Mouse (Mus musculus) intestine, postnatal 0 days (tissue): ENCODE measurements around the gene Chka. TPM values are rescaled to one million over a fixed set of nuclear protein-coding genes. Genes with fewer than 3 reads are reported as not detected.

Experiments
- ATAC-seq: fragments of 200-750 bp; cut with Nextera tagmentation; 2 replicates; pipeline ENCODE4 v1.8.0; 2017; ENCODE audit warnings: mild to moderate bottlenecking, moderate TSS enrichment, moderate library complexity
- H3K27ac ChIP-seq: fragments of 300-500 bp; sonication (generic); 2 replicates; pipeline ENCODE4 v1.5.1; 2014; ENCODE audit warnings: mild to moderate bottlenecking, low read depth, low read length, moderate library complexity
- H3K27me3 ChIP-seq: fragments of 300-500 bp; sonication (generic); replicated peaks from 2 replicates; pipeline ENCODE4 v1.6.1; 2014; ENCODE audit warnings: low read length, mixed read lengths; ENCODE audit not compliant: control insufficient read depth, insufficient read depth
- H3K36me3 ChIP-seq: fragments of 300-500 bp; sonication (generic); 2 replicates; pipeline ENCODE4 v1.6.1; 2014; ENCODE audit warnings: mild to moderate bottlenecking, moderate library complexity; ENCODE audit not compliant: control insufficient read depth, insufficient read depth
- H3K4me1 ChIP-seq: fragments of 300-500 bp; sonication (generic); replicated peaks from 2 replicates; pipeline ENCODE4 v1.6.1; 2014; ENCODE audit warnings: antibody characterized with exemption, low read length, mixed read lengths; ENCODE audit not compliant: control insufficient read depth, insufficient read depth
- H3K4me2 ChIP-seq: fragments of 300-500 bp; sonication (generic); replicated peaks from 2 replicates; pipeline ENCODE4 v1.6.1; 2014; ENCODE audit warnings: low read depth, mild to moderate bottlenecking, moderate library complexity
- H3K4me3 ChIP-seq: fragments of 300-500 bp; sonication (generic); 2 replicates; pipeline ENCODE4 v1.5.1; 2014; ENCODE audit warnings: low read depth, low read length
- H3K9ac ChIP-seq: fragments of 300-500 bp; sonication (generic); 2 replicates; pipeline ENCODE4 v1.6.1; 2014; ENCODE audit warnings: mild to moderate bottlenecking, low read depth, low read length
- H3K9me3 ChIP-seq: fragments of 300-500 bp; sonication (generic); 2 replicates; pipeline ENCODE4 v1.6.1; 2016; ENCODE audit warnings: mixed run types; ENCODE audit not compliant: control insufficient read depth
- CTCF ChIP-seq: sonication (generic); IDR thresholded peaks from 2 replicates; pipeline ENCODE4 v1.5.1; 2016; ENCODE audit warnings: low read depth, mild to moderate bottlenecking, control low read depth, antibody characterized with exemption, moderate library complexity
- WGBS: fragments of 180-500 bp; shearing (Covaris S2); extraction: QIAGEN DNeasy Blood & Tissue Kit; methylation state at CpG from one replicate; pipeline ENCODE4 v1.1.7; 2014; 5-methylcytosine and 5-hydroxymethylcytosine counted together
- polyA plus RNA-seq: library from polyadenylated mRNA; unstranded; fragments of >200 nt; fragmentation: Nextera tagmentation; extraction: Ambion mirVana; gene quantifications from 2 replicates; pipeline ENCODE4 v1.2.1, GENCODE M21; 2015

Gene Chka
- polyA plus RNA-seq, 1 experiment from 2014 or later: 113 TPM

DNA sequence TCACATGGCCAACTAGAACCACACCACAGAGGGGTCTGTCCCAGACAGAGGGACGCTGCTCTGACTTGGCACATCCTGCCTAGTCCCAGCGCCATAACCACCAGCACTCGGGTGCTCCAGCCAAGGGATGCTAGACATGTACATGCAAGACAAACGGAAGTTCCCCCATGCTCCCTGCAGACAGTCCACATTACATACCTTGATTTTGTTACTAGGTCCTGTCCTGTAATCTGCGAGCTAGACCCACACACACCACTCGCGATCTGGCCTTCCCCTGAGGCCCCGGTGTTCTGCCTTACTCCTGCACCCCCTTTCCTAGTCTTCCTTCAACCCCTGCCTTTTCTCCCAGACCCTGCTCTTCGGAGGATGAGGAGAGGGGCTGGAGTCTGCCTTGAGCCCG lies 54.8 kb downstream of the Chka start:
- no peaks in the 10 kb centered on the region for H3K27me3 ChIP-seq
- H3K4me1 ChIP-seq: peaks cover 13% of the 10 kb centered on the region; the same call in 1 of the 2 replicates
- 13% methylated on average over 10 of the region's 10 CpGs for WGBS
- peaks cover 50% of the 10 kb centered on the region for H3K36me3 ChIP-seq
- H3K9me3 ChIP-seq: no peaks in the 10 kb centered on the region
- H3K27ac ChIP-seq: peak overlapping the region; percentile 91
- H3K4me2 ChIP-seq: peak overlapping the region; percentile 75
- no peak for TF ChIP-seq CTCF
- peak overlapping the region; percentile 60 for H3K9ac ChIP-seq
- ATAC-seq: no peak
- H3K4me3 ChIP-seq: peak overlapping the region; percentile 62

DNA sequence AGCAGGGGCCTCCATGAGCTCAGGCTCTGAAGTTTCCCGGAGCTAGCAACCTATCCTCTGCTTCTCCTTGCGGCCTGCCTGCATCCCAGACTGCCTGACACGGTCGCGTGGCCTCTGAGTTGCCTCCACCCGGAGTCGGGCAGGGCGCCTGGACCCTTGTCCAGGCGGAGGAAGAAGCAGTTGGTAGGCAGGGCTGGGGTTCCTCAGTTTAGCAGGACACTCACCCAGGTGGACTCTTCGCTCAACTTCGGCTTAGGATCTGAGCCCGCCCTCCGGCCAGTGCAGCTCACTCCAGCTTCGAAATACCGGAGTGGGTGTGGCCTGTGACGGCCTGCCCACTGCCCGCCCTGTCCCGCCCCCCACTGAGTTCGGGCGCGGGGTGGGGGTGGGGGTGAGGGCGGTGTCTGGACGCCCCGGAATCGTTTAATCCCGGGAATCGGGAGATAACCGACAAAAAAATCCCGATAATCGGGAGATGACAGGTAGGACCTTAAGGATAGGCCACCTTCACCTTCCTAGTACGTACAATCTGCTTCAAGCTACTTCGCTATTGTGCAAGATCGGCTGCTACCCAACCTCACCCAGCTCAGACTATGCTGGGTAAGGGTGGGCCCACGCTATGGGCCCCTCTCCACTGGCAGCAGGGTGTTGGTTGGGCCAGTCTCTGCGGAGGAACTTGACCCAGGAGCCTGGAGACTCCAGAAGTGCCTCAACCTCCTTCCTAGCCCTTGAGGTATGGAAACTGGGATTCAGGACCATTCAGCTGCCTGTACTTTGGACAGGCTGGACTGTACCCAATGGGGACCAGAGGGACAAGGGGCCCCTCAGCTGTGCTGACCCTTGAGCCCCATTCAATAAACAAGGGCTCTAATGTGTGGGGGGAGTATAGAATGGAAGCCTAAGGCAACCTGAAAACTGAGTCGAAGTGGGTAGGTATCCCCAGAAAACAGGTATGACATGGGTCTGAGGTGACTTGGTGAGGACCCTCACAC lies 55.5 kb downstream of the Chka start, which contains the start of gene Tcirg1:
Gene Tcirg1 (minus strand): TSS at position 339 of the 992 bp plus-strand sequence.
- 3% methylated on average over 36 of the region's 36 CpGs for WGBS
- H3K36me3 ChIP-seq: peaks cover 45% of the 10 kb centered on the region
- ATAC-seq: peak; percentile 84

DNA sequence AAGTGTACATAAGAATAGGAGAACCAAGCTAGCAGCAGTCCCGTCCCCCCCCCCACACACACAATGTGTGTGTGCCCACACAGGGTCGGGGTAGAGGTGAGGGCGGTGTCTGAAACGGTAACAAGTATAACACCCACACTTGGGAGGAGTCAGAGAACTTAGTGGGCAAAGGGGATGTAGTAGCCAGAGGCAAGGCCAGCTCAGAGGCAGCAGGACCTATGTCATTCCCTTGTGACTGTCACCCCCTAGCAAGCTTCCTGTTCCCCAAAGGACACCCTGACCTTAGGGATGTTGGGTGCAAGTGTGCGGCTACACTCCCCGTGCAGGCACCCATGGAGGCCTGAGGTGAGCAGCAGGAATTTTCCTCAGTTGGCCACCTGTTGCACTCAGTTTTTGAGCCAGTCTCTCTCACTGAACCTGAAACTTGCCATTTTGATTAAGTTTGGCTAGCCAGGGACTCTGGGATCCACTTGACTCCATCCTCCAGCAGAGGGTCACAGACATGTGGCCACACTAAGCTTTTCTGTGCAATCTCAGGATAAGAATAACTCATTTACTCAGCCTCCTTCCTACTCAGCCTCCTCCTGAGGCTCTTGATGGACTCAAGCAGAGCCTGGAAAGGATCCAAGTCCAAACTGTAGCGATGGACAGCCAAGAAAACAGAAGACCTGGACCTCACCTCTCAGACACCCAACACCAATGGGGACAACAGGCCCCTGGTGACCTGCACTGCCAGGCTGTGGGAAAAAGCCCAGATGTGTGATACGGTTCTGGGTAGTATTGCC lies 56.5 kb downstream of the Chka start:
- H3K27me3 ChIP-seq: no peaks in the 10 kb centered on the region
- peaks cover 17% of the 10 kb centered on the region; the same call in 1 of the 2 replicates for H3K4me1 ChIP-seq
- no peaks in the 10 kb centered on the region for H3K9me3 ChIP-seq
- WGBS: 59% methylated on average over 8 of the region's 8 CpGs
- no peak for ATAC-seq
- H3K36me3 ChIP-seq: peaks cover 35% of the 10 kb centered on the region
- peak overlapping the region; percentile 75 for H3K4me2 ChIP-seq
- no peak for TF ChIP-seq CTCF
- H3K4me3 ChIP-seq: peak overlapping the region; percentile 62; the same call in 1 of the 2 replicates
- H3K9ac ChIP-seq: 0 out of 2 replicates have a peak overlapping the region, but pooled peaks have one; percentile 60
- H3K27ac ChIP-seq: peak overlapping the region; percentile 91

More for the DNA sequence above, 55.5 kb downstream of the Chka start, which contains the start of gene Tcirg1:
- Histone ChIP-seq H3K27ac (peak within 1 kb of the TSS; percentile 91), H3K4me1 (peaks cover 17% of the 10 kb centered on the region; the same call in 1 of the 2 replicates), H3K9ac (peak within 1 kb of the TSS; percentile 60), H3K9me3 (no peaks in the 10 kb centered on the region), H3K4me3 (peak within 1 kb of the TSS; percentile 62), H3K4me2 (peak within 1 kb of the TSS; percentile 75), H3K27me3 (no peaks in the 10 kb centered on the region)
- TF ChIP-seq CTCF: no peak

DNA sequence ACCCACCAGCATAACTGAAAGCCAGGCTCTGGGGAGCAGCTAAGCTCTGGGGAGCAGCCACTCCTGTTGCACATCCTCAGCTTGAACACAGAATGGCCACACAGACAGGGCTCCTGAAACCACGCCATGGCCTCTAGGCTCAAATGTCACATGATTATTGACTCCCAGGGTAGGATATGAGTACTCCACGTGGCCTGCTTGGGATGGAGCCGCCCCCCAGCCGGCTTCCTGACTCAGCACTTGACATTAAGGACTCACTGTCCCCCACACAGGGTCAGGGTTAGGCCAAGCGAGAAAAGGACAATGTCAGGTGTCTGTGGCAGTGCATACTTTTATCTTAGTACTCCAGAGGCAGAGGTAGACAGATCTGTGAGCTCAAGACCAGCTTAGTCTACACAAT lies 58.6 kb downstream of the Chka start:
- Histone ChIP-seq H3K27me3 (no peaks in the 10 kb centered on the region), H3K9ac (no peak overlapping the region), H3K4me3 (no peak overlapping the region), H3K4me1 (0 out of 2 replicates have a peak, but pooled peaks cover 22% of the 10 kb centered on the region), H3K4me2 (no peak overlapping the region), H3K36me3 (peaks cover 23% of the 10 kb centered on the region), H3K27ac (no peak overlapping the region), H3K9me3 (no peaks in the 10 kb centered on the region)
- 62% methylated on average over 5 of the region's 5 CpGs for WGBS
- no peak for TF ChIP-seq CTCF
- no peak for ATAC-seq

DNA sequence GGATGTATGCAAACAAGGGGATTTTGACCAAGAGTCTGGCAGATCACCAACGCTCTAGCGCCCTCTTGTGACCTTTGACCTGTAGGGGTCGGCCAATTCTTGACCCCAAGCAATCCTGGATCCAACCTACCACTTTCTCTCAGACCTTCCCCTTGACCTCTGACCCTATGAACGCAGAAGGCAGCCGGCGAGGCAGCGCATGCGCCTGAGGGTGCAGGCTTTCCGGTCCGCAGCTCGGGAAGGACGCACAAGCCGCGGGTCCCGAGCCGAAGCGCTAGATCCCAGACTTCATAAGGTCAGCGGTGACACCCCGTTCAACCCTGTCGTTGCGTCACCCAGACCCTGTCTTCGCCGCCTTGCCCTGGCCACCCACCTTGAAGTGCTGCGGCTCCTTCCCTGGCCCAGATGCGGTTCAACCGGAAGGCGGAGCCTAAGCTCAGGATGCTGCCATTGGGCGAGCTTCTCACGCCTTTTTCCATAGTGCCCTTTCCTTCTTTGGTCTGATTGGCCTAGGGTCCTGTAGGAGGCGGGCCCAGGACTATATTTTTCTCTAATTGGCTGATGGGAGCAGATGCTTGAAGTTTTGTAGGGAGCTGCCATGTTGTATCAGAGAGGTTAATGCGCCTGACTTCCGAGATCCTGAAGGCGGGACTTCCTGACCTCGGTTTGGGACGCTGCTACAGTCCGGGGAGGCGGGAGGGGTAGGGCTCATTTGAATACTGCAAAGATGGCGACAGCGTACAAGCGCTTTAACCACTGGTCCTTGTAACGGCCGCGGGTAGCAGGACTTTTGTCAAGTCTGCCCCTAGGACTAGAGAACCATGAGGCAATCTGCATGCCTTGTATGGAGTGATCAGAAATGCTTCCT lies 61.0 kb downstream of the Chka start, which contains the start of gene Ndufs8:
Gene Ndufs8 (minus strand): TSS at position 438 of the 868 bp plus-strand sequence.
- H3K27ac ChIP-seq: peak within 1 kb of the TSS; percentile 73
- peak within 1 kb of the TSS; percentile 77 for H3K4me2 ChIP-seq
- peak; percentile 36 for TF ChIP-seq CTCF
- ATAC-seq: peak; percentile 96
- peak within 1 kb of the TSS; percentile 57 for H3K9ac ChIP-seq
- 0 out of 2 replicates have a peak, but pooled peaks cover 18% of the 10 kb centered on the region for H3K4me1 ChIP-seq
- H3K4me3 ChIP-seq: peak within 1 kb of the TSS; percentile 65
- WGBS: under 1% methylated on average over 43 of the region's 43 CpGs
- H3K36me3 ChIP-seq: peaks cover 23% of the 10 kb centered on the region
- no peaks in the 10 kb centered on the region for H3K9me3 ChIP-seq
- H3K27me3 ChIP-seq: no peaks in the 10 kb centered on the region
